Mouse (Mus musculus) macrophage (primary cell): ENCODE measurements around the gene Slc17a1. TPM values are rescaled to one million over a fixed set of nuclear protein-coding genes. Genes with fewer than 3 reads are reported as not detected.

Experiments used
- H3K27ac ChIP-seq: fragments of 350-480 bp; formaldehyde crosslinking; 2 replicates; pipeline ENCODE4 v1.9.0; 2021
- H3K36me3 ChIP-seq: fragments of 350-480 bp; formaldehyde crosslinking; 2 replicates; pipeline ENCODE4 v1.9.0; 2021; ENCODE audit errors: inconsistent target
- H3K4me3 ChIP-seq: fragments of 350-480 bp; formaldehyde crosslinking; 2 replicates; pipeline ENCODE4 v1.9.0; 2021; ENCODE audit errors: inconsistent target
- H3K79me2 ChIP-seq: fragments of 350-480 bp; formaldehyde crosslinking; 2 replicates; pipeline ENCODE4 v1.9.0; 2021; ENCODE audit errors: inconsistent target
- WGBS: methylation state at CpG from one replicate; pipeline ENCODE4 v1.1.7; 2026; ENCODE audit warnings: inconsistent platforms; ENCODE audit not compliant: missing documents; 5-methylcytosine and 5-hydroxymethylcytosine counted together
- polyA plus RNA-seq: library from polyadenylated mRNA; stranded (reverse); fragments of 250-400 nt; gene quantifications from 3 replicates; pipeline ENCODE4 v1.2.4, GENCODE M21; 2018; ENCODE audit warnings: inconsistent platforms

Slc17a1 gene
- polyA plus RNA-seq, 1 experiment from 2014 or later: not detected

GRCm38 (mm10) chr13:23868790-23869533, 1.4 kb downstream of the Slc17a1 start:
- WGBS: 68% methylated on average over 8 of the region's 8 CpGs
- Histone ChIP-seq H3K36me3 (no peaks in the 10 kb centered on the region), H3K27ac (no peak overlapping the region), H3K4me3 (no peak overlapping the region), H3K79me2 (no peaks in the 10 kb centered on the region)

GRCm38 (mm10) chr13:23869996-23870395, 2.4 kb downstream of the Slc17a1 start:
- H3K79me2 ChIP-seq: no peaks in the 10 kb centered on the region
- WGBS: 88% methylated on average over 3 of the region's 3 CpGs
- no peaks in the 10 kb centered on the region for H3K36me3 ChIP-seq
- no peak overlapping the region for H3K27ac ChIP-seq
- H3K4me3 ChIP-seq: no peak overlapping the region

- no peaks in the 10 kb centered on the region for H3K79me2 ChIP-seq
- WGBS: 96% methylated on average over 5 of the region's 5 CpGs
Measured at GRCm38 (mm10) chr13:23873141-23873540, 5.6 kb downstream of the Slc17a1 start.

GRCm38 (mm10) chr13:23879106-23879505, 11.6 kb downstream of the Slc17a1 start:
- Histone ChIP-seq H3K79me2 (no peaks in the 10 kb centered on the region), H3K36me3 (no peaks in the 10 kb centered on the region), H3K27ac (no peak overlapping the region), H3K4me3 (no peak overlapping the region)
- 74% methylated on average over 3 of the region's 3 CpGs for WGBS

More at GRCm38 (mm10) chr13:23873141-23873540, 5.6 kb downstream of the Slc17a1 start:
- no peak overlapping the region for H3K27ac ChIP-seq
- H3K36me3 ChIP-seq: no peaks in the 10 kb centered on the region
- no peak overlapping the region for H3K4me3 ChIP-seq

DNA sequence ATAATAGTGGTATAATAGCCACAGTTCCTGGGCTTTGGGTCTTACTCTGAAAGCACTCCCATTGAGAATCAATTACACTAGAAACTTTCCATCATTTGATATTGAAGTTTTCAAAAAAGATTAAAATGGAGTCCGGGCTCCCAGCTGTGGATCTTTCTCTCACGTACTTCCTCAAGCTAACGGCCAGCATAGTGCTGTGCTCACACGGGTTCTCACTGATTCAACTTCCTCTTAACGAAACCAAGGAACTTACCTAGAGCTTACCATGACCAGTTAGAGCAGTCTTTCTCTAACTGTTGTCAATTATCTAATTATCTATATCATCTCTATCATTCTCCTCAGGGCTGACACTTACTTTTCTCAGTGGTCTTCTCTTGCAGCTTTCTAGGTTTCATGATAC, 12.1 kb downstream of the Slc17a1 start:
- Histone ChIP-seq H3K36me3 (no peaks in the 10 kb centered on the region), H3K27ac (no peak overlapping the region), H3K79me2 (no peaks in the 10 kb centered on the region), H3K4me3 (no peak overlapping the region)
- WGBS: 9% methylated on average over 5 of the region's 5 CpGs

- Histone ChIP-seq H3K36me3 (no peaks in the 10 kb centered on the region), H3K4me3 (no peak overlapping the region), H3K27ac (no peak overlapping the region), H3K79me2 (no peaks in the 10 kb centered on the region)
- WGBS: 15% methylated on average over 2 of the region's 2 CpGs
Measured at GRCm38 (mm10) chr13:23885540-23885939, 18.0 kb downstream of the Slc17a1 start.

- Histone ChIP-seq H3K27ac (no peak overlapping the region), H3K36me3 (no peaks in the 10 kb centered on the region), H3K4me3 (no peak overlapping the region), H3K79me2 (no peaks in the 10 kb centered on the region)
- 90% methylated on average over 3 of the region's 3 CpGs for WGBS
Measured at GRCm38 (mm10) chr13:23887026-23887725, 19.6 kb downstream of the Slc17a1 start.

DNA sequence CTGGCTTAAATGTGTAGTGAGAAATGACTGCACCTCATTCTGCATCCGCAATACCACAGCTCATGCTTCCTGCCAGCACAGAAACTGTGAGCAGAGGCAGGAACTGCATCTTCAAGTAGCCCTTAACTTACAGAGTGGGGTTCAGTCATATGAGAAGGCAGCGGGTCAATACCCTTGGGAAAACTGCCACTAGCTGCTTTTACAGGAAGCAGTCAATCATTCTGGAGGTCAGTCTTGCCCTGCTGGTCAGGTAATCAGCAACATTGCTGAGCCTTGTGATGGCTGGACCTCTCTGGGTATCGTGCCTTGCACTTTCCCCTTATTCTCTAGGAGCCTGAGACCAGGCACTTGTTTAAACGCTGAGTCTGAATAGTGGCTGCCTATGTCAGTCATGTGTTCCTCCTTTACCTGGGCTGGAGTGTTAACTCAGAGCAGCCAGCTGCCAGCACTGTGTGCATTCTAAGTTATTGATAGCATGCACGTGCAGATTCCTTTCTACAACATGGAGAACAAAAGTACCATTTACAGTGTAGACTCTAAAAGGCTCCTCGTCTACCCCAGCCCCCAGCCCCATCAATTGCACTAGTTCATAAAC, 21.6 kb downstream of the Slc17a1 start:
- Histone ChIP-seq H3K36me3 (no peaks in the 10 kb centered on the region), H3K79me2 (no peaks in the 10 kb centered on the region), H3K4me3 (no peak overlapping the region), H3K27ac (no peak overlapping the region)
- WGBS: 97% methylated on average over 6 of the region's 6 CpGs

- H3K36me3 ChIP-seq: no peaks in the 10 kb centered on the region
- no peaks in the 10 kb centered on the region for H3K79me2 ChIP-seq
- 78% methylated on average over 9 of the region's 9 CpGs for WGBS
- no peak overlapping the region for H3K4me3 ChIP-seq
- H3K27ac ChIP-seq: no peak overlapping the region
Measured at GRCm38 (mm10) chr13:23892592-23893268, 25.2 kb downstream of the Slc17a1 start.

DNA sequence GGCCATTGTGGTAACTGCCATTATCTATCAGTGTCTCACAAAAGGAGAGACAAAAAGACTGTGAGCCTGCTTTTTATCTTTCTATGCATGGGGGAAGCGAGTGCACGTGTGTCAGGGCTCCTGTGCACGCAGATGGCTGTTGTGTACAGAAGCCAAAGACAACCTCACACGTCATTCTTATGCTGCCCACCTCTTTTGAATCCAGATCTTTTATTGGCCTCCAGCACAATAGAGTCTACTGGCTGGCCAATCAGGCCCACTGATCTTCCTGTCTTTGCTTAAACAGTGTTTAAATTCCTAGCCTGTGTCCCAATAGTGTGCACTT, 25.7 kb downstream of the Slc17a1 start:
- Histone ChIP-seq H3K36me3 (no peaks in the 10 kb centered on the region), H3K79me2 (no peaks in the 10 kb centered on the region), H3K27ac (no peak overlapping the region), H3K4me3 (no peak overlapping the region)
- WGBS: 92% methylated on average over 4 of the region's 4 CpGs

DNA sequence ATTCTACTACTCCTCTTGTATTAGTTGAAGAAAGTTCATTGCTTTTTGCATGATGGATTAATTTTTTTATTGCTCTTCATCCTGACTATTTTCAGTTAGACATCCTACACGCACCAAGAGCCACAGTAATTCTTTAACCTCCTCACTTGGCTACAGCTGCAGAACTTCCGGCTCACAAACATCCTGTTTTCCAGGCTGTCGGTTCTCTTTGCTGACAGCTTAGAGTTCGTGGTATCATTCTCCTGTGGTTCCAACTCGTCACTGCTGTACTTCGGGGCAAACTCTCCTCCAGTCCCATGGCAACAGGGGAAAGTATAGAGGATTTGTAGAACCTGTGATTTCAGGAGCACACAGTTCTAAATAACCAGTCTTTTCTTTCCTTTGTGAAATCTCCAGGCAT, 30.7 kb downstream of the Slc17a1 start:
- no peaks in the 10 kb centered on the region for H3K79me2 ChIP-seq
- 12% methylated on average over 6 of the region's 6 CpGs for WGBS
- H3K27ac ChIP-seq: no peak overlapping the region
- no peak overlapping the region for H3K4me3 ChIP-seq
- no peaks in the 10 kb centered on the region for H3K36me3 ChIP-seq

DNA sequence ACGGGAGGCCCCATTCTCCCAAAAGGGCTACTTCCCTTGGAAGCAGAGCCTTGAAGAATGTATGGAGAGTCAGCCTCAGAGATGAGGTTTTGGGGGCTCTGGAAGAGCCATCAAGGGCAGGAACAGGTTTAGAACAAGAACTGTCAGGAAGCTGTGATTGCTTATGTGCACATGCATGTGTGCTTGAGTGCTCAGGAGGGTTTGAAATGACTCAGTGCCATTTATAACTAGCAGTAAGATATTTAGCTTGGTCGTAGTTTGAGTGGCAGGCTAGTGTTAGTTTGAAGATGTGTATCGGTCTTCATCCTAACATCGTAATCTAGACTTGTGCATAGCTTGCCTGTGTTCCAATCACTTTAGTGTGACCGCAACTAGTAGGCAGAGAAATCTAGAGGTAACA, 39.4 kb downstream of the Slc17a1 start:
- Histone ChIP-seq H3K36me3 (no peaks in the 10 kb centered on the region), H3K27ac (no peak overlapping the region), H3K79me2 (no peaks in the 10 kb centered on the region), H3K4me3 (no peak overlapping the region)
- WGBS: 94% methylated on average over 5 of the region's 5 CpGs

DNA sequence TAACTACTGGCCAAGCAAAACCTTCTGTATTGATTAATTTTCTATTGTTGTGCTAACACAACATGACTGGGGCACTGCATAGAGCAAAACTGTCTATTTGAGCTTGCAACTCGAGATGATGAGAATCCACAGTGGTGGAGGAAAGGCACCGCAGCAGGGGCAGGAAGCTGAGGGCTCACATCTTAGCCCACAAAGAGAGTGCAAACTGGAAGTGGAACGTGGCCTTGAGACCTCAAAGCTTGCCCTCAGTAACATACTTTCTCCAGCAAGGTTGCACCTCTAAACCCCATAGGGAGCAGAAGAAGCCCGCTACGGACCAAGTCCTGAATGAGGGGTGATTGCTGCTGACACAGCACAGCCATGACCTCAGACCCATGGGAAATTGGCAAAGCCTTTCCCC, 42.6 kb downstream of the Slc17a1 start:
- 35% methylated on average over 4 of the region's 5 CpGs for WGBS
- H3K4me3 ChIP-seq: no peak overlapping the region
- H3K36me3 ChIP-seq: no peaks in the 10 kb centered on the region
- H3K27ac ChIP-seq: no peak overlapping the region
- no peaks in the 10 kb centered on the region for H3K79me2 ChIP-seq

DNA sequence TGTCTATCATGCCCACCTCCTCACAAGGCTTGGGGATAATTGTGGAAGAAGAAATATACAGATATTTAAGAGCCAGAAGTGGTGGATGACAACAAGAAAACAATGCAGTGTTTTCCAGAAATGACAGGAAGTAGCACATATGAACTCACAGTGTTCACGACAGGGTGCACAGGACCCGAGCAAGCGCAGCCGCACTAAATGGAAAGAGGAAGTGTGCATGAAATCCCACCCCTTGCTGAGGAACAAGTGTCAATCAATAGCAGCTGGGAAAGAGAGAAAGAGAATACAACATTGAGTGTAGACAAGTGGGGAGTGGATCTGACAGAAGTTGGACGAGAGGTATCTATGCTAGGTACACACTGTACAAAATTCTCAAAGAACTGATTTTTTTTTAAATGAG, 43.8 kb downstream of the Slc17a1 start:
- no peak overlapping the region for H3K27ac ChIP-seq
- no peaks in the 10 kb centered on the region for H3K79me2 ChIP-seq
- no peak overlapping the region for H3K4me3 ChIP-seq
- no peaks in the 10 kb centered on the region for H3K36me3 ChIP-seq
- 7% methylated on average over 5 of the region's 5 CpGs for WGBS

- H3K27ac ChIP-seq: no peak overlapping the region
- H3K4me3 ChIP-seq: no peak overlapping the region
- 10% methylated on average over 6 of the region's 6 CpGs for WGBS
- H3K36me3 ChIP-seq: no peaks in the 10 kb centered on the region
- H3K79me2 ChIP-seq: no peaks in the 10 kb centered on the region
Measured at GRCm38 (mm10) chr13:23913791-23914306, 46.3 kb downstream of the Slc17a1 start.
